Mouse (Mus musculus) liver, adult 2 months (tissue): ENCODE measurements at regions not wholly inside any gene's neighbourhood (a gene's known extent, or its start where the extent isn't known, plus 50 kb on each side); places are given as distances from the start of the nearest gene placed in this dataset.

Experiments used
- CTCF ChIP-seq: fragments of 200-500 bp; IDR thresholded peaks from 2 replicates; pipeline ENCODE4 v1.5.1; 2011; ENCODE audit warnings: low read depth, low read length, control low read depth
- POLR2A ChIP-seq: fragments of 200-500 bp; IDR thresholded peaks from 2 replicates; pipeline ENCODE4 v1.6.1; 2011; ENCODE audit warnings: low read length, control low read depth; ENCODE audit not compliant: insufficient read depth; ENCODE audit errors: extremely low read depth

DNA sequence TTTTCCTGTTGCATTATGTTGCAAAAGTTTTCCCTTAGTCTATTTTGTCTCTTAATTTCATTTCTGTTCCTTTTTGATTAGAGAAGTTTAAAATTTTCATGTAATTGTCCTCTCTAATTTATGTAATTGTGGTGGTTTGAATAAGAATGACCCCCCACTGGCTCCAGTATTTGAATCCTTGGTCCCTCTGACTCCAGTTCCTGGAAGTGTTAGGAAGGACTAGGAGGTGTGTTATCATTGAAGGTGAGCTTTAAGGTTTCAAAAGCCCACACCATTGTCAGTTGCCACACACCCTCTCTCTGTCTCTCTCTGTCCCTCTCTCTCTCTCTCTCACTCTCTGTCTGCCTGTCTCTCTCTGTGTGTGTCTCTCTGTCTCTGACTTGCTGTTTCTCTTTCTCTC lies 93.6 kb upstream of the Tnr start:
- TF ChIP-seq CTCF (no peak), POLR2A (no peak)
